Mouse (Mus musculus): ENCODE measurements at regions not wholly inside any gene's neighbourhood (a gene's known extent, or its start where the extent isn't known, plus 50 kb on each side); places are given as distances from the start of the nearest gene placed in this dataset.

GRCm38 (mm10) chr12:77997916-77998315 is 196.1 kb upstream of the Gm6657 start:
- peak; percentile 25 for DNase-seq

GRCm38 (mm10) chr12:78000401-78000800 is 193.6 kb upstream of the Gm6657 start:
- DNase-seq, result no peak

GRCm38 (mm10) chr12:78001846-78002245 is 192.2 kb upstream of the Gm6657 start:
- peak; percentile 90 for DNase-seq

GRCm38 (mm10) chr12:78033766-78034165 is 160.3 kb upstream of the Gm6657 start:
- DNase-seq, result no peak

GRCm38 (mm10) chr12:78046582-78046981 is 147.5 kb upstream of the Gm6657 start:
- no peak for DNase-seq

- DNase-seq, result peak; percentile 43
These were observed 138.1 kb upstream of the Gm6657 start for GRCm38 (mm10) chr12:78055956-78056355.

GRCm38 (mm10) chr12:78057166-78057565 is 136.9 kb upstream of the Gm6657 start:
- DNase-seq, result no peak

- peak; percentile 11 for DNase-seq
These were observed 134.1 kb upstream of the Gm6657 start for GRCm38 (mm10) chr12:78059965-78060364.

- no peak for DNase-seq
These were observed 128.0 kb upstream of the Gm6657 start for GRCm38 (mm10) chr12:78066024-78066423.

GRCm38 (mm10) chr12:78072935-78073334 is 121.1 kb upstream of the Gm6657 start:
- no peak for DNase-seq

- no peak for DNase-seq
These were observed 119.7 kb upstream of the Gm6657 start for GRCm38 (mm10) chr12:78074290-78074802.

GRCm38 (mm10) chr12:78077285-78077684 is 116.8 kb upstream of the Gm6657 start:
- no peak for DNase-seq

GRCm38 (mm10) chr12:78082163-78082562 is 111.9 kb upstream of the Gm6657 start:
- DNase-seq, result no peak

GRCm38 (mm10) chr12:78086016-78086415 is 108.0 kb upstream of the Gm6657 start:
- no peak for DNase-seq

GRCm38 (mm10) chr12:78087921-78088320 is 106.1 kb upstream of the Gm6657 start:
- no peak for DNase-seq

- no peak for DNase-seq
These were observed 99.6 kb upstream of the Gm6657 start for GRCm38 (mm10) chr12:78094471-78094870.

GRCm38 (mm10) chr12:78095352-78095751 is 98.7 kb upstream of the Gm6657 start:
- DNase-seq, result no peak

- DNase-seq, result no peak
These were observed 98.1 kb upstream of the Gm6657 start for GRCm38 (mm10) chr12:78095916-78096315.

GRCm38 (mm10) chr12:78097119-78097518 is 96.9 kb upstream of the Gm6657 start:
- DNase-seq, result no peak

GRCm38 (mm10) chr12:78097692-78098091 is 96.3 kb upstream of the Gm6657 start:
- no peak for DNase-seq

GRCm38 (mm10) chr12:78098765-78099194 is 95.3 kb upstream of the Gm6657 start:
- peak; percentile 82 for DNase-seq

GRCm38 (mm10) chr12:78099761-78100160 is 94.3 kb upstream of the Gm6657 start:
- DNase-seq, result peak; percentile 42

GRCm38 (mm10) chr12:78100756-78101155 is 93.3 kb upstream of the Gm6657 start:
- no peak for DNase-seq

- DNase-seq, result no peak
These were observed 84.1 kb upstream of the Gm6657 start for GRCm38 (mm10) chr12:78109931-78110330.

GRCm38 (mm10) chr12:78118131-78118530 is 75.9 kb upstream of the Gm6657 start:
- no peak for DNase-seq

Measured in right cerebral cortex, adult 18-20 months (tissue).